In the genomic region with DNA sequence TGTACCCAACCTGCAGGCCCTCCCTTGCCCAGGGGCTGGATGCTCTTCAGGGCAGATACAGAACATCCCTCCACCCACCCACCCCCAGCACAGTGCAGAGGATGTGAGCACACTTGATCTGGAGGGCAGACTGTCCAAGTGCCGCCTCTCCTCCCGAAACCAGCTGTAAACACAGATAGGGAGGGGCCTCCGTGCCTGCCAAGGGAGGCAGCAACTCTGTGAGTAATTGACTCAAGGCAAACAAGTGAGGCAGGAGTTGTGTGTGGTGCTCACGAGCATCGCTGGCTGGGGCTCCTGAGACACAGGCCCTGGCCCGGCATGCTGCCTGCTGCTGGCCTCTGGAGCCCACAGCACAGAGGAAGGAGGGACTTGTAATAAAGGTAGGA, we compare ENCODE assay signal across 9 mouse cellular contexts. TPM values are rescaled to one million over a fixed set of nuclear protein-coding genes. Genes with fewer than 3 reads are reported as not detected.
A peak's percentile ranks its signal among the peaks of the same experiment; 100 is the strongest.
DNase-seq lines count a peak whose midpoint lies in the region; ATAC-seq and TF ChIP-seq lines count a peak whose summit lies in the region.
"Had no signal": no experiment of that assay in that cellular context is flagged by ENCODE, and none has a peak within 500 bp of the region (broad histone marks: within the 10 kb centered on the region; RNA-seq: fewer than 3 reads in every experiment).

No protein-coding gene starts in this region.

- TF ChIP-seq CTCF in lung, embryonic 14.5 days (IDR thresholded peaks at IDR 0.05; ENCODE audit: low read depth): no peak

- H3K4me1 ChIP-seq in erythroblast, embryonic 14.5 days (ENCODE audit: control insufficient read depth): peaks cover 96% of the 10 kb centered on the region
- H3K4me1 ChIP-seq in lung, embryonic 14.5 days (ENCODE audit: insufficient read depth): peaks cover 26% of the 10 kb centered on the region

- H3K27ac ChIP-seq in lung, embryonic 14.5 days (ENCODE audit: low read depth): peak overlapping the region; percentile 86
- H3K27ac ChIP-seq: midbrain, embryonic 12.5 days had no signal

- peaks cover 96% of the 10 kb centered on the region for H3K36me3 ChIP-seq in erythroblast, embryonic 14.5 days (ENCODE audit: control insufficient read depth)
- H3K36me3 ChIP-seq in lung, embryonic 14.5 days (ENCODE audit: insufficient read depth): peaks cover 4% of the 10 kb centered on the region; the same call in 1 of the 2 replicates
- H3K36me3 ChIP-seq: midbrain, embryonic 12.5 days had no signal

- H3K9me3 ChIP-seq in erythroblast, embryonic 14.5 days (ENCODE audit: control insufficient read depth, low read length): no peaks in the 10 kb centered on the region
- no peaks in the 10 kb centered on the region for H3K9me3 ChIP-seq in lung, embryonic 14.5 days (ENCODE audit: low read depth, low read length)
- H3K9me3 ChIP-seq: midbrain, embryonic 12.5 days had no signal

- no peaks in the 10 kb centered on the region; the same call in 1 of the 2 replicates for H3K27me3 ChIP-seq in erythroblast, embryonic 14.5 days (ENCODE audit: control insufficient read depth)
- H3K27me3 ChIP-seq in lung, embryonic 14.5 days (ENCODE audit: insufficient read depth, low read length): no peaks in the 10 kb centered on the region
- H3K27me3 ChIP-seq: midbrain, embryonic 12.5 days had no signal

- peak; percentile 84 for ATAC-seq in lung, embryonic 14.5 days (ENCODE audit: insufficient read depth)
- no peak for ATAC-seq in cerebellum, adult (ENCODE audit: insufficient number of reproducible peaks, low FRiP score, low TSS enrichment)

- H3K4me2 ChIP-seq in lung, embryonic 14.5 days: peak overlapping the region; percentile 20; the same call in 1 of the 2 replicates
- H3K4me2 ChIP-seq: midbrain, embryonic 12.5 days had no signal

- peak overlapping the region; percentile 34; the same call in 1 of the 2 replicates for H3K9ac ChIP-seq in lung, embryonic 14.5 days
- H3K9ac ChIP-seq: midbrain, embryonic 12.5 days had no signal

- H3K4me3 ChIP-seq in erythroblast, embryonic 14.5 days (replicated peaks): peak overlapping the region; percentile 78
- peak overlapping the region; percentile 4; the same call in 1 of the 2 replicates for H3K4me3 ChIP-seq in lung, embryonic 14.5 days (ENCODE audit: low read depth, low read length)
- H3K4me3 ChIP-seq: midbrain, embryonic 12.5 days had no signal

- 5% methylated on average over 6 of the region's 6 CpGs for WGBS in lung, embryonic 14.5 days

- peak; percentile 66 for DNase-seq in retina, postnatal 1 day
- DNase-seq in retina, embryonic 14.5 days (ENCODE audit: low spot score): no peak
- DNase-seq in heart, postnatal 14 days: peak; percentile 73 to 74
- peak; percentile 53 to 72 for DNase-seq in kidney, postnatal 4 days
- peak; percentile 74 for DNase-seq in lung, embryonic 14.5 days
- DNase-seq in skeletal muscle tissue, adult 2 months (ENCODE audit: low read depth, low spot score): peak; percentile 84

- intact Hi-C loops in heart, postnatal 14 days (cut with DNase I): no loop called here

RNA-seq across cellular contexts. Expression of a gene that starts 12.2 kb away (rescaled TPM):
- 8.1 and 9.7 TPM in 2 replicates for polyA plus RNA-seq in erythroblast, embryonic 14.5 days (2012)
- 10 to 100 TPM; 41.8 to 46.5 TPM for total RNA-seq in heart, postnatal 14 days (2021)
- polyA plus RNA-seq in lung, embryonic 14.5 days (2014; fragmentation: Nextera tagmentation; extraction: Ambion mirVana): 3.5 and 4.3 TPM in 2 replicates

RNA-seq across cellular contexts. Expression of a gene that starts 15.4 kb away (rescaled TPM):
- polyA plus RNA-seq in erythroblast, embryonic 14.5 days (2012): not detected in 2 replicates
- total RNA-seq in heart, postnatal 14 days (2021): under 1 TPM; 0.74 to 0.80 TPM
- 1.1 TPM in 2 replicates for polyA plus RNA-seq in lung, embryonic 14.5 days (2014; fragmentation: Nextera tagmentation; extraction: Ambion mirVana)

RNA-seq across cellular contexts. Expression of a gene that starts 33.3 kb away (rescaled TPM):
- not detected in 2 replicates for polyA plus RNA-seq in erythroblast, embryonic 14.5 days (2012)
- total RNA-seq in heart, postnatal 14 days (2021): 1 to 10 TPM; 2.7 TPM
- 5.5 and 5.9 TPM in 2 replicates for polyA plus RNA-seq in lung, embryonic 14.5 days (2014; fragmentation: Nextera tagmentation; extraction: Ambion mirVana)

RNA-seq across cellular contexts. Expression of a gene that starts 37.3 kb away (rescaled TPM):
- 0.02 and 0.06 TPM in 2 replicates for polyA plus RNA-seq in erythroblast, embryonic 14.5 days (2012)
- total RNA-seq in heart, postnatal 14 days (2021): not detected
- polyA plus RNA-seq in lung, embryonic 14.5 days (2014; fragmentation: Nextera tagmentation; extraction: Ambion mirVana): not detected in 2 replicates

RNA-seq across cellular contexts. Expression of a gene that starts 38.5 kb away (rescaled TPM):
- polyA plus RNA-seq in erythroblast, embryonic 14.5 days (2012): 5.5 and 10.5 TPM in 2 replicates
- total RNA-seq in heart, postnatal 14 days (2021): 10 to 100 TPM; 78.6 to 85.9 TPM
- polyA plus RNA-seq in lung, embryonic 14.5 days (2014; fragmentation: Nextera tagmentation; extraction: Ambion mirVana): 102 and 106 TPM in 2 replicates
